Mouse (Mus musculus) kidney, postnatal 4 days (tissue): ENCODE results near the gene Nuak1.

Source experiments
- DNase-seq, 2 experiments: peaks; one replicate each; pipeline ENCODE4 v3.0.0; 2021; ENCODE audit warnings: mixed read lengths in 2 of 2

The Nuak1 gene

DNA sequence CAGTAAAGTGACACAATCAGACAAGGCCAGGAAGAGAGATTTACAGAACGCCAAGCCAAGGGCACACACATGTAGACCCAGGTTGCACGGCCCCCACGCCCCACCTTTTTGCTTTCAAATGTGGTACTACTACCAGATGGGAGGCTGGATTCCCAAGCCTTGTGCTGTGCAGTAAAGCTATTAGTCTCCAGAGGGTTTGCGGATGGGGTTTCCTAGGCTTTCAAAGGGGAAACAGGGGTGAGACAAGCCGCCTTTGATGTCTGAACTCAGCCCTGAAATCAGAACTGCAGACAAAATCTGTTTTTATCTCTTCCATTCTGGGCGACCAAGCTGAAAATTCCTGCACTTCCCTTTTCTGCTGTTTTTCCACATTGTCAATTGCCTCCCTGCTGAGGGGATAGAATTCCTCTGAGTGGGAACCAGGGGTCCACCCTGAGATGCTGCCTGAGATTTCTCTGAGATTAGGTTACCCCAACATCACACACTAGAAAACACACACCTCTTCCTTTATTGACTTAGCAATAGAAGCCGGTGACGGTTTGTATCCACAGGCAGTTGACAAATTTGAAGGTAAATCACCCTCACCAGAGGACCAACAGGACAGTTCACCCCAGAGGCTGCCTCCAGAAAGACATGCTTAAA, 35.1 kb downstream of the Nuak1 start:
- no peak for DNase-seq

- peak in 1 of 2 experiments; percentile 56 for DNase-seq
Measured at GRCm38 (mm10) chr10:84401907-84402371, 38.5 kb downstream of the Nuak1 start.

DNA sequence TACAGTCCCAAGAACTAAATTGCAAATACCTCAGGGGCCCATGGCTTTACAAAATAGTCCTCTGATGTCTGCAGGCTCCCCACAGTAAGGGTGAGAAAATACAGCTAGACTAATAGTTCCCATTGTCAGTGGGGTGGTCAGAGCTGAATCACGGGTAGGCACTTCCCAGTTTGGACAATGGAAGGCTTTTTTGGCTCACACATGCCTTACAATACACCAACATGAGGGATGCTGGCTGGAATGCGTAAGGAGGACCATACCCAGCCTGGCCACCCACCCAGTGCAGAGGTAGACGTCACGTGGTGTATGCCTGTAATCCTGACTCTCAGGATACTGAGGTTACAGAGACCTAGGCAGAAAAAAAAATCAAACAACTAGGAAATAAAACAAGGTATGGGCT, 39.2 kb downstream of the Nuak1 start:
- DNase-seq = no peak

DNA sequence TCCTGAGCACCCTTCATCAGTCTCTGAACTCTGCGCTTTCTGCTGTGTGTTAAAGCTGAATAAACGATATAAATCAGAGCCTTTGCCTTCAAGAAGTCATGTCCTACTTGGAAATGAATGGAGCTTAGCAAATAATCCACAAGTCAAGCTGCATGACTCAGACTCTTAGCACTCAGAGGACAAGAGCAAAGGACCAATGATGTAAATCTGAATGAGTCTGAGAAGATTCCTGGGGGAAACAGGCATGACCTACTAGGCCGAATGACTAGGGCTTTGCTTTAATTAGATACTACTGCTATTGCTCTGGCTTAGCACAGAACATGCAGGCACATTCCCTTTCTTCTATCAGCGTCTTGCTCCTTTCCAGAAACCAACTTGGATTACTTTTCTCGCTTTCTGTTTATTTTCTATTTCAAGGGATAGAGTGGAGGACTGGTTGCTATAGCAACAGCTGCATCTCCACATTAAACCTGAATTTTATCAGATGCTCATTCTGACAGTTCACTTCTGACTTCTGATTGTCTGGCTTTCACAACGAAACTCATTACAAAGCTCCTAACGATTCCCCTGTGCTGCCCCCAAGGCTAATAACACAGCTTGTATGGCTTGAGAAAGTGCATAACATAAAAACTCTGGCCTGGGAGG, 40.2 kb downstream of the Nuak1 start:
- no peak for DNase-seq

GRCm38 (mm10) chr10:84397276-84397675, 43.1 kb downstream of the Nuak1 start:
- DNase-seq = no peak

DNA sequence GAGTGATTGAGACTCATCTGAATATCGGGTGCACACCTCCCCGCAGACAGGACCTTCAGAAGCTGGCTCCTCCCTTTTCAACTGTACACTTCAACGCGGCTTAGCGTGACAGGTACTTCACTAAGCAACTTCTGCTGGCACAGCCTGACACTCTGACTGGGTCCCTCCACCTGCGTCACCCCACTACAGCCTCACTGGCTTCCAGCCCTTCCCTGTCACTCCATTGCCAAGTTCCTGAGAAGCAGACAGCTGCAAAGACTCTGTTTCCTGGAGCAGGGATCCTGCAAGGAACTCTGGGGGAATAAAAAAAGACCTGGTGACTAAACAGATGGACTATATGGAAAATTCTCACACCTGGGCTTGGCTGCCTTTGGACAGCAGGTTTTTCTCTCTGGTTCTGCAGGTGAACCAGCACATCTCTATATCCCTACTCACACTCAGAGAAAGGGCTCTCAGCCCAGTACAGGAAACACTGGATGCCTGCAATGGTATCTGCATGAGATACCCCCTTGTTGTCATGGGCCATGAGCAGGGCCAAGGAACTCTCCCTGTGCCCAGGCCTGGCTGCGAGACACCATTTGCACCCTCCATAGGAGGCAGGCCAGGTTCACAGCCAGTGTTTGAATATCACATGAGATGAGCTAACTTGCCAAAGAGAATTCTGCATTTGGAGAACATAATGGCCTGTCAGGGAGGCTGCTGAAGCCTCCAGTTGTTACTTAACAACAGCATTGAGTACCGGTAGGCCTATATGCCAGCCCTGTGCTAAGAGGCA, 44.3 kb downstream of the Nuak1 start:
- peak; percentile 44 to 49 for DNase-seq

DNA sequence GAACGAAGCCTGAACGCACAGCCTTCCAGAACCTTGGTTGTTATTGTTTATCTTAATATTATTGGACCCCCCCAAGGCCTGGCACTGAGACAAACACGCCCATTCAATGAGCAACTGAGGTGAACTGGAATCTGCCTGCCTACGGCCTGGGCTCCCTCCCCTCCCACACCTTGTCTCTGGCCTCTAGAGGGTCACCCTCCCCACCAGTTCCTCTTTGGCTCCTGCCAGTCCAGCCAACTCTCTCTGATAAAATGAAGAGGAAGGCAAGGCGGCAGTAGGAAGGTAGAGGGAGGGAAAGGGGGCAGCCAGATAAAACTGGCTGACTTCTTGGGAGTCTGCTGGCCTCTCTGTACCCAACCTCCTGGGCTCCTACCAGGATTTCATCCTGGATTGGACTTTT, 45.1 kb downstream of the Nuak1 start:
- DNase-seq = no peak

- DNase-seq = no peak
Measured at GRCm38 (mm10) chr10:84393881-84394280, 46.5 kb downstream of the Nuak1 start.

- DNase-seq = no peak
Measured at GRCm38 (mm10) chr10:84393405-84393804, 47.0 kb downstream of the Nuak1 start.

DNA sequence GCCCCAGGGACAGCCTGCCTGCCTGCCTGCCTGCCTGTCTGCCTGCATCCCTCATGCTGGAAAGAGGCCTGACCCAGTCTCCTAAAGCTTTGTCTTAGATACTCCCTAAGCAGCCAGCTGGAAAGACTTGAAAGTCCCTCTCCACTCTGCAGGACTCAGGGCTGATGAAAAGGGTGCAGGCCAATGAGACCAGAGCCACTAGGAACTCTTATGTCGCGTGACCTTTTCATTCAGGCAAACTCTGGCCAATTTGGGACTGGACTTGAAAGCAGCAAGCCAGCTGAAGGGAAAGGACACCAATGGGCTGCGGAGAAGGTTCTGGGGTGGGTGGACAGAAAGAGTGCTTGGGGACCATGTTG, 47.7 kb downstream of the Nuak1 start:
- peak; percentile 42 to 52 for DNase-seq

- peak; percentile 66 to 76 for DNase-seq
Measured at GRCm38 (mm10) chr10:84392027-84392722, 48.2 kb downstream of the Nuak1 start.

GRCm38 (mm10) chr10:84389707-84390106, 50.7 kb downstream of the Nuak1 start:
- DNase-seq = no peak

DNA sequence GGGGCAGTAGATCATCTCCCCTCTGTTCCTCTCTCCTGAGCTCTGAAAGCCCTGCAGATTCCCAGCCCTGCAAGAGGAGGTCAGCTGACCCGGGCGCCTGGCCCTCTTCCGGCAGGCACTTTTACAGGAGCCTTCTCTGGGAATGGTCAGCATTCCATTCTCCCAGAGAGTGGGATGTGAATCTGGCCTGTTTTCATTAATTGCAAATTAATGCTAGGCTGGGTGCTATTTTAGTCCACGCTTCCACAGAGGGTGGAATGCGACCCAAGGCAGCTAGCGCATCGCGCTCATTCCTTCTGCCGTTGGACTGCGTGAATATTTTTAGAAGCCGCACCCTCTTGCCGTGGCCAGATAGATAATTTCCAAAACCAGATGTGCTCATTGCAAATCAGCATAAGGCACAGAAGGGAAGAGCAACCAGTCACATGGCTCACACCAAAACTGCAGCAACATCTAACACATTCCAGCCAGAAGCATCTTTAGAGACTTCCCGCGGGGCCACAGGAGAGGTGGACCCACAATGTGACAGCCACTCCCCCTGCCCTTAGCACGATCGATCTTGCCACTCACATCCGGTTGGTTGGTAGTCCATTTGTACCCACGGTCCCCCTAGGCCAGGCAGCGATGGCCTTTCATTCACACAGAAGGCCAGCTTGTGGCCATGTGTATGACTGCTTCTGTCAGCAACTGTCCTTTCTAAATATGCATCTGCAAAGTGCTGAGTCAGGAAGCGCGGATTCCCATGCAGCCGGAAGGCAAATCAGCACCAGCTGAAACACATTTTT, 51.8 kb downstream of the Nuak1 start:
- peak; percentile 46 to 70 for DNase-seq

- DNase-seq = peak in 1 of 2 experiments; percentile 2
Measured at GRCm38 (mm10) chr10:84387338-84387737, 53.1 kb downstream of the Nuak1 start.

- DNase-seq = no peak
Measured at GRCm38 (mm10) chr10:84386625-84387242, 53.7 kb downstream of the Nuak1 start.

DNA sequence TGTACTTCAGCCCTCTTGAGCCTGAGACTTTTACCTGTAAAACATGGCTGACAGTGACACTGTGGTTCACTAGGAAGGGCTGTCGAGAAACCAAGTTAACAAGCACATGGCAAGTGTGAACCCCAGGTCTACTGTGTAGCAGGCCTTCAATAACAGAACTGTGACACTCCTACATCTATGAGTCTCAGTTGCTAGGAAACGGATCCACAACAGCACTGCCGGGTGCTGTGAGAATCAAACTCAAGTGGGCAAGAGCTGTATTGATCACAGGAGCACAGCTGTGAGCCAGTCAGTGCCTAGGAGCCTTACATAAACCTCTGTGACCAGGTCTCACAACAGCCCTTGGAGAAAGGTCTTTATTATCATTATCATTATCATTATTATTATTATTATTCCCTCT, 54.2 kb downstream of the Nuak1 start:
- DNase-seq = no peak

DNA sequence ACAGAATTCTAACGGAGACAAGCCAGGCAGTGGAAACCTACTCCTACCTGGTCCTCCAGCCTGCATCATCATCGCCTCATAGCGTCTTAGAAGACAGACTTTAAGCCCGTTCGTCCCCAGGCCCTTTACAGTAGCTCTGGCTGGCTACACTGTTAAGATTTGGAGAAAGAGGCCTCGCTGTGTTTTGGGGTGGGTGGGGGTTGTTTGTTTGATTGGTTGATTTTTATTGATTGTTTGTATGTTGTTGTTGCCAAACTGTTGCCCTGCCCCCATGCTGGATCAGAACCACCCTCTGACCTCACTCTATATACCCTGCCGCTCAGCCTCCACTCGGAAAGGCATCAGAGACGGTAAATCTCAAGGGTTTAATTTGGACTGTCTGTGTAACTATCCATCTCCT, 55.6 kb downstream of the Nuak1 start:
- no peak for DNase-seq

- peak; percentile 43 to 61 for DNase-seq
Measured at GRCm38 (mm10) chr10:84382900-84383883, 57.2 kb downstream of the Nuak1 start.

DNA sequence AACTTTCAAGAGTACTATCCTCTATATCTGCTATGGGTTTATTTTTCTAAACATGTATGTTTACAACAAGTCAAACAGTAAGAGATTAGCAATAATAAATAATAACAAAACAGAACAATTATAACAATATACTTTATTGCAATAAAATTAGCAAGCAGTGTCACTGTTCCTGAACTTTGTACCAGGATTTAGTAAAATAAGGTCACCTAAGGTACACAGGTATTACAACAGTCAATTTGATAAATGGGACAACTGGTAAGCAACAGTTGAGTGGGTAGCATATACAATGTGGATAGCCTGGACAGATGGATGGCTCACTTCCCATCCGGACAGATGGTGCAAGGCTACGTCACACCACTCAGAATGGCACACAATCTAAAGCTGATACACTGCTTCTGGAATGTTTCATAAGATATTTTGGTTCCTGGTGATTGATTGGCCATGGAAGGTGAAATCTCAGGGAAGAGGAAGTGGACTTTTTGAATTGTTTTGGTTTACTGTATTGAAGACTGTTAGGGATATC, 59.1 kb downstream of the Nuak1 start:
- DNase-seq = no peak

DNA sequence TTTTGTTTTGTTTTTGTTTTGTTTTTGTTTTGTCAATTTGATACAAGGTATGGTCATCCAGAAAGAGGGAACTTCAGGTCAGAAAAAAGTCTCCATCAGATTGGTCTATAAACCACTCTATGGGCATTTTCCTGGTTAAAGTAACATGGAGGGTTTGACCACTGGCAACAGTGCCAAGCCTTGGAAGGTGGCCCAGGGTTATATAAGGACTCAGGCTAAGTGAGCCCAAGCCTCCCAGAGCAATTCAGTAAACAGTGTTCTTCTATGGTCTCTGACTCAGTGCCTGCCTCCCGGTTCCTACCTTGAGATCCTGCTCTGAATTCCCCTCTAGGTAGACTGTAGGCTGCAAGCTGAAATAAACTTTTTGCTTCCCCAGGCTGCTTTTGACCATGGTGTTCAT, 61.0 kb downstream of the Nuak1 start:
- no peak for DNase-seq
